Mouse (Mus musculus): Measurements from ENCODE around the gene Rbm43.

DNA sequence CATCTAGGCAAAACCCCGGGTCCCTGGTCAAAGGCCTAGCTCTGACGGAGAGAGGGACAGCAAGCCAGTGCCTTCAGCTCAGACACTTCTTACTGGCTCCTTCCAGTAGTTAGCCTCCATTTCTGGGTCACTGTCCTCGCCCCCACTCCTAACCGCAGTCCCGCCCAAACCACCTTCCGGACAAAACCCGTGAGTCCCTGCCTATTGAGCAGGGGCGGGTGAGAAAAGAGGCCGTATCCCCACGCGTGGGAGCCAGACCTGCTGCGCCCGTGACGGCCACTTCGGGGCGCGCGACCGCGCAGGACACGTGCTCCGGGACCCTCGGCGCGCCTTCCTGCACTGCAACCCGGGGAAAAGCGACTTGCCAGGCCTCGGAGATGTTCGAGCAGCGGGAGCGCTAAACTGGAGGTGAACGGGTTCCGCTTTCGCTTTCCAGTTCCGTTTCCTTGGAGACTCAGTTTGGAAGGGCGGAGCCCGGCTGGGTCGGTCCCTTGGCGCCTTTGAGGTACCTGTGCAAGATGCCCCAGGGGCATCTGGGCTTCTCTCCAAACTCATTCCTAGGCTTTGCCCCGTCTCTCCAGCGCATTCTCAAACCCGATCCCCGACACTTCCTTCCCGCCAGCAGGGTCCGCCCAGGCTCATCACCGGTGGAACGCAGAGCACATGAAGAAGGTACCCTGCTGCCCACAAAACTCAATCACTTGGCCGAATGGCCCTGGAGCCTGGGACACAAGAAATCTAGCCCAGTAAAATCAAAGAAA is at the start of gene Rbm43:
- peak; percentile 37; the same call in 1 of the 2 replicates for TF ChIP-seq CTCF (IDR thresholded peaks at IDR 0.05; ENCODE audit: borderline replicate concordance, insufficient read depth, low read length)
- peak; percentile 41; the same call in 1 of the 2 replicates for TF ChIP-seq POLR2A (IDR thresholded peaks at IDR 0.05; ENCODE audit: low read depth, low read length)
